Mouse (Mus musculus) limb, embryonic 15.5 days (tissue): ENCODE results near the gene Pacsin2. TPM values are rescaled to one million over a fixed set of nuclear protein-coding genes. Genes with fewer than 3 reads are reported as not detected.
"Not testable (repeated sequence)": the region's sequence is repeated elsewhere in the genome, so short reads cannot be mapped to it uniquely, and the experiment has no call there.

ENCODE experiments used
- ATAC-seq: fragments of 200-750 bp; cut with Nextera tagmentation; 2 replicates; pipeline ENCODE4 v1.8.0; 2017; ENCODE audit warnings: low read depth, moderate TSS enrichment; ENCODE audit not compliant: insufficient number of reproducible peaks, low FRiP score, low TSS enrichment
- H3K27ac ChIP-seq: fragments of 300-500 bp; sonication (generic); 2 replicates; pipeline ENCODE4 v1.5.1; 2015; ENCODE audit warnings: moderate library complexity, mild to moderate bottlenecking, inconsistent platforms
- H3K27me3 ChIP-seq: fragments of 300-500 bp; sonication (generic); 2 replicates; pipeline ENCODE4 v1.6.1; 2015; ENCODE audit warnings: inconsistent platforms
- H3K36me3 ChIP-seq: fragments of 300-500 bp; sonication (generic); 2 replicates; pipeline ENCODE4 v1.6.1; 2015; ENCODE audit warnings: inconsistent platforms
- H3K4me1 ChIP-seq: fragments of 300-500 bp; sonication (generic); 2 replicates; pipeline ENCODE4 v1.6.1; 2015; ENCODE audit warnings: inconsistent platforms
- H3K4me2 ChIP-seq: fragments of 300-500 bp; sonication (generic); 2 replicates; pipeline ENCODE4 v1.6.1; 2015; ENCODE audit warnings: mild to moderate bottlenecking, inconsistent platforms
- H3K4me3 ChIP-seq: fragments of 300-500 bp; sonication (generic); 2 replicates; pipeline ENCODE4 v1.5.1; 2015; ENCODE audit warnings: mild to moderate bottlenecking, inconsistent platforms
- H3K9ac ChIP-seq: fragments of 300-500 bp; sonication (generic); 2 replicates; pipeline ENCODE4 v1.6.1; 2015; ENCODE audit warnings: inconsistent platforms
- H3K9me3 ChIP-seq: fragments of 300-500 bp; sonication (generic); 2 replicates; pipeline ENCODE4 v1.6.1; 2016; ENCODE audit warnings: inconsistent platforms
- WGBS: fragments of 180-500 bp; shearing (Covaris S2); methylation state at CpG from one replicate; pipeline ENCODE4 v1.1.7; 2015; 5-methylcytosine and 5-hydroxymethylcytosine counted together
- polyA plus RNA-seq: library from polyadenylated mRNA; unstranded; fragments of >200 nt; fragmentation: Nextera tagmentation; extraction: Ambion mirVana; gene quantifications from 2 replicates; pipeline ENCODE4 v1.2.1, GENCODE M21; 2015

Gene Pacsin2
- 57.2 and 65.8 TPM in 2 replicates for polyA plus RNA-seq

DNA sequence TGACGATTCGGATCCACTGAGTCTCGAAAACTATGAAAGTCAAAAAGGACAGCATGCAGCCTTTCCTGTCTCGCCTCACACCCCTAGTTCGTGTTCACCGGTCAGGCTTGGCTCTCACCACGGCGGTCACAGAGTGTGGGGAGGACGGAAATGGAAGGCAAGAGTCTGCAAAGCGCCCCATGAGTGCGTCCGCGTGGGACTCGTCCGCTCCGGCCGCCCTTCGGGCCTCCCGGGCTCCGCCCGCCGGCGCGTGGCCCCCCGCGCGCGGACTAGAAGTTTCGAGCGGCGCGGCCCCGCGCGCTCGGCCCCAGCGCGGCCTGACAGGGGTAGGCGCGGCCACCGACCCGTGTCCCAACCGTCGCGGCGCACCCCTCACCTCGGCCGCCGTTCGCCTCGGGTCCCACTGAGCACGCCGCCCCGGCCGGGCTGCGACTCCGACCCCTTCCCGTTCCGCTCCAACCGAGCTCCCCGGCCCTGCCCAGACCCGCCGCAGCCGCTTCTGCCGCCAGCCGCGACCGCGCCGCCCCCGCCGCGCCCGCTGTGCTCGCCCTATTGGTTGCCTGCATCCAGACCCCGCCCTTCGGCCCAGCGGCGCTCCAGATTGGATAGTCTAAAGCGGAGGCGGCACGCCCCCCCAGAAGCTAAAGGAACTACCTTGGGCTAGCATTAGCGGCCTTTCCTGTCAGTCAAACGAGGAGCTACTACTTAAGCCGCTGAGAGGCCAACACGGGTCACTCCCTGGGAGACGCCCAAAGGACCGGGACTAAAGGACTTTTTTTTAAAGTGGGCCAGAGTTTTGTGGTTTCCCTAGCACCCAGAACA is at the start of gene Pacsin2:
Gene Pacsin2 (minus strand): TSS at position 524 of the 822 bp plus-strand sequence.
- peaks cover 13% of the 10 kb centered on the region for H3K4me1 ChIP-seq
- no peaks in the 10 kb centered on the region for H3K9me3 ChIP-seq
- H3K4me2 ChIP-seq: peak within 1 kb of the TSS; percentile 81
- H3K4me3 ChIP-seq: peak within 1 kb of the TSS; percentile 79
- ATAC-seq: peak; percentile 97
- H3K27ac ChIP-seq: peak within 1 kb of the TSS; percentile 87
- H3K36me3 ChIP-seq: no peaks in the 10 kb centered on the region
- peak within 1 kb of the TSS; percentile 74 for H3K9ac ChIP-seq
- H3K27me3 ChIP-seq: no peaks in the 10 kb centered on the region
- WGBS: under 1% methylated on average over 74 of the region's 88 CpGs

DNA sequence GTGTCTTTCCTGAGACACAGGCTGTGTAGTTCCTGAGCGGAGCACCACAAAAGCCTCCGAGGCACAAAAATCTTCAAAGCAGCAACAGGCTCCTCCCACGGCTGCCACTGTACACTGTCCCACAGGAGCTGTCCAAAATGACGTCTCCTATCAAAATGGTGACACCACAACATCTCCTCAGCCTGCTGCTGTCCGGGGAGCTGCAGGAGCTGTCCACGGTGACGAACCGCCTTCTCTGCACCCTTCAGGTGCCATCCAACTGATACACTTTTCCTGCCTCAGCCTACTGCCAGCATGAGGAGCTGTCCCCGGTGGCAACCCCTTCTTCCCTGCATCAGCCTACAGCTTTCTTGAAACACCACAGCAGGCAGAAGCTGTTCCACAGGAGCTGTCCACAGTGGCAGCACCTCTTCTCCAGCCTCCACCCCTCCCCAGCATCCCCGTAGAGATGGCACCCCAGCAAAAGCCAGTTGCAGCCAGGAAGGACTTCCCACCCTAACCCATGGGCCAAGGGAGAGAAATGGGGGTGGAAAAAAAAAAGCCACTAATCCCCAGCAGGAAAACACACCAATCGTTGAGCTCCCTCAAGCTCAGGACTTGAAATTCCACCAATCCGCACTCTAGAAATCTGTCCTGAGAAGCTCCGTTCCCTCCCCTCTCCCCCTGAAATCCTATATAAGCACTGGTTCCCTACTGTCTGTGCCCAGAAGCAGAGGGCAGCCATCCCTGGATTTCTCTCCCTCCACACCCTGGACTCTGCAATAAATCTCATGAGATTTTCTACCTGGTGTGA is 48.3 kb upstream of the Pacsin2 start:
- Histone ChIP-seq H3K9ac (no peak overlapping the region), H3K36me3 (no peaks in the 10 kb centered on the region), H3K4me3 (no peak overlapping the region), H3K4me1 (0 out of 2 replicates have a peak, but pooled peaks cover 14% of the 10 kb centered on the region), H3K27me3 (no peaks in the 10 kb centered on the region; the same call in 1 of the 2 replicates), H3K9me3 (no peaks in the 10 kb centered on the region), H3K27ac (no peak overlapping the region), H3K4me2 (no peak overlapping the region)
- ATAC-seq: no peak
- 68% methylated on average over 13 of the region's 13 CpGs for WGBS

GRCm38 (mm10) chr15:83510805-83511405 is 46.5 kb upstream of the Pacsin2 start, which contains the start of gene Ttll1:
Gene Ttll1 (minus strand): TSS chr15:83510893.
- Histone ChIP-seq H3K4me1 (0 out of 2 replicates have a peak, but pooled peaks cover 14% of the 10 kb centered on the region), H3K9me3 (no peaks in the 10 kb centered on the region), H3K27me3 (no peaks in the 10 kb centered on the region; the same call in 1 of the 2 replicates), H3K4me3 (peak within 1 kb of the TSS; percentile 52), H3K27ac (peak within 1 kb of the TSS; percentile 23; the same call in 1 of the 2 replicates), H3K9ac (peak within 1 kb of the TSS; percentile 14; the same call in 1 of the 2 replicates), H3K4me2 (peak within 1 kb of the TSS; percentile 70), H3K36me3 (no peaks in the 10 kb centered on the region)
- peak; percentile 89 for ATAC-seq
- WGBS: 11% methylated on average over 41 of the region's 41 CpGs

DNA sequence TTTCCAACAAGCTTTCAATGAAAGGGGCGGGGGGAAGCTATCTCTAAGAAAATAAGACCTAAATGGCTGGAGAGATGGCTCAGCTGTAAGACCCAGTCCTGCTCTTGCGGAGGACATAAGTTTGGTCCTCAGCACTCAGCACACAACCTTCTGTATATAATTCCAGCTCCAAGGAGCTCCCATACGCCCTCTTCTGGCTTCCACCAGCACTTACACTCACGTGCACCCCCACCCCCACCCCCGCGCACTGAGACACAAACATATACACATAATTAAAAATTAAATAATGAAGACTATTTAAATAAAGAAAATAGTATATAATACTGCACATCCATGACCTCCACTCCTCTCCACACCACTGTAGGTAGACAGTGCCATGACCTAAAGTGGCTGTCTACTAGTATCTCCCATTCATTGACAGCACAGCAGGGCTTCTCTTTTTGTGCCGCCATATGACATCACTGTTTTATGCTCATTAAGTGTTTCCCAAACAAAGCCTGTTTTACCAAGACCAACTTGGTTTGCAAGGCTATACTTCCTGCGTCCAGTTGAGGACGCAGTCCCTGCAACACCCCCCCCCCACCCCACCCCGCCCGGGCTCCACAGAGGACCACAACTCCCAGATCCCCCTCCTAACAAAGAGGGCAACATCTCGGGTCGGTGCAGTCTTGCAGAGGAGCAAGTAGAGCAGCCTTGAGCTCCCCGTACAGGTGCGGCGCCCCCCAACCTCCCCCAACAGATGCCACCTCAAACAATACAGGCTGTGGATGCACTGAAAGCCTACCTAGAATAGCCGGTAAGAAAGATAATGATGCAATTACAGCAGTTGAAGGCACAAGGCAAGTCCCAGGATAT is 45.8 kb upstream of the Pacsin2 start:
- H3K27me3 ChIP-seq: no peaks in the 10 kb centered on the region; the same call in 1 of the 2 replicates
- ATAC-seq: 0 out of 2 replicates have a peak, but pooled peaks have one; percentile 36

GRCm38 (mm10) chr15:83501483-83501882 is 37.1 kb upstream of the Pacsin2 start:
- H3K27ac ChIP-seq, H3K27me3 ChIP-seq, H3K9me3 ChIP-seq, H3K4me1 ChIP-seq, H3K9ac ChIP-seq, ATAC-seq, H3K4me3 ChIP-seq, H3K4me2 ChIP-seq: not testable (repeated sequence)
- 68% methylated on average over 6 of the region's 6 CpGs for WGBS
- peaks cover 34% of the 10 kb centered on the region for H3K36me3 ChIP-seq

More for the DNA sequence above, 45.8 kb upstream of the Pacsin2 start:
- peak overlapping the region; percentile 23; the same call in 1 of the 2 replicates for H3K27ac ChIP-seq
- H3K4me1 ChIP-seq: 0 out of 2 replicates have a peak, but pooled peaks cover 14% of the 10 kb centered on the region
- peak overlapping the region; percentile 14; the same call in 1 of the 2 replicates for H3K9ac ChIP-seq
- peak overlapping the region; percentile 70 for H3K4me2 ChIP-seq
- peak overlapping the region; percentile 52 for H3K4me3 ChIP-seq
- no peaks in the 10 kb centered on the region for H3K9me3 ChIP-seq
- WGBS: 27% methylated on average over 17 of the region's 17 CpGs
- no peaks in the 10 kb centered on the region; the same call in 1 of the 2 replicates for H3K36me3 ChIP-seq

DNA sequence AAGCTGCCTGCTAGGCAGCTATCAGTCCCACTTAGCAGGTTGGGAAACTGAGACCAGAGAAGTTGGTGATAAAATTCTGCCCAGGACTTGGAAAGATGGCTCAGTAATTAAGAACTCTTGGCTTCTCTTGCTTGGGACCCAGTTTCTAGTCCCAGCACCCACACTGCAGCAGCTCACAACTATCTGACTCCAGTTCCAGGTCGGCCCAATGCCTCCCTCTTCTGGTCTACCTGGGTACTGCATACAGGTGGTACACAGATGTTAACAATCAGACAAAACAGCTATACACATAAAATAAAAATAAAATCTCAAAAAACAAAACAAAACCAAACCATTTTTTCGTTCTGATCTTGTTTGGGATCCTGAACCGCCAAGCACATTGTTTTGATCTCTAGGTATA is 35.9 kb upstream of the Pacsin2 start:
- H3K27me3 ChIP-seq: no peaks in the 10 kb centered on the region
- H3K4me2 ChIP-seq: no peak overlapping the region
- peaks cover 39% of the 10 kb centered on the region for H3K36me3 ChIP-seq
- H3K9ac ChIP-seq: no peak overlapping the region
- no peak overlapping the region for H3K4me3 ChIP-seq
- H3K27ac ChIP-seq: no peak overlapping the region
- H3K9me3 ChIP-seq: no peaks in the 10 kb centered on the region
- no peaks in the 10 kb centered on the region for H3K4me1 ChIP-seq
- WGBS: 64% methylated on average over 3 of the region's 3 CpGs
- ATAC-seq: no peak

DNA sequence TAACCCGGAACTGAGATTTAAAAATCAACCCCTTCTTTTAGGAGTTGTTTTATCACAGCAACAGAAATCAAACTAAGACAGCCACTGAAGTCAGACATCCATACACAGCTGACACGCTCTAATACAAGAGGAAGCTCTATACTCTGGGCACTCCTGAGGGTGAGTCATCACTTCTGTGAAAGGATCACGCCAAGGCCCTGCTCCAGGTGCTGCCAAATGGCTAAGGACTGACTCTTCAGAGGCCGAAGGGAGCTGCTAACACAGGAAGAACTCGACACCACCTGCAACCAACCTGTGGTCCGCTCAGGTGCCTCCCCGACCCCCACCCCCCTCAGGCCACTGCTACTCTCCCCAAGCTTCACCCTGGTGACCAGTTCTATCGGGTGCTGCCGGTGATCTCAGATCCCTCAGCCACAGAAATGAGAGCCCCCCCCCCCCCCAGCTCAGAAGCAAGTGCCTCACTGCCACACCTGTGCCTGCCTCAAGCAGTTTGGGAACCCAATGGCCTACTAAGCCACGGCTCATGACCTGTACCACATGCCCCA is 34.9 kb upstream of the Pacsin2 start:
- Histone ChIP-seq H3K9ac (no peak overlapping the region), H3K4me2 (no peak overlapping the region), H3K27ac (no peak overlapping the region), H3K4me1 (no peaks in the 10 kb centered on the region), H3K36me3 (peaks cover 43% of the 10 kb centered on the region), H3K4me3 (no peak overlapping the region), H3K9me3 (no peaks in the 10 kb centered on the region), H3K27me3 (no peaks in the 10 kb centered on the region)
- 80% methylated on average over 8 of the region's 10 CpGs for WGBS
- ATAC-seq: no peak

DNA sequence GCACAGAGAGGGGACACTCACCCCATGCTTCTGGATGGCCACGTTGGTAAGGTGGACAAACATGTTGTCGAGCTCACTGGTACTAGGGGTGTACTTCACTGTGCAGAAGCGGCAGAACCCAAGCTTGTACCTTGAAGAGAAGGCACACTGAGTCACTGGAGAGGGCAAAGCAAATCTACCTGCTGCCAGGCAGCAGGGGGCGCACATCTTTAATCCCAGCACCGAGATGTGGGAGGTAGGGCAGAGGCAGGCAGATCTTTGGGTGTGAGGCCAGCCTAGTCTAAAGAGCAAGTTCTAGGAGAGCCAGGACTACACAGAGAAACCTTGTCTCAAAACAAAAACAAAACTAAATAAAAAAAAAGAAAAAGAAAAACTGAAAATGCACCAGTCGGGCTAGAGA is 32.9 kb upstream of the Pacsin2 start:
- no peak overlapping the region for H3K4me2 ChIP-seq
- no peak overlapping the region for H3K27ac ChIP-seq
- H3K9me3 ChIP-seq: no peaks in the 10 kb centered on the region
- WGBS: 91% methylated on average over 6 of the region's 6 CpGs
- peaks cover 51% of the 10 kb centered on the region for H3K36me3 ChIP-seq
- ATAC-seq: no peak
- H3K9ac ChIP-seq: no peak overlapping the region
- H3K4me1 ChIP-seq: no peaks in the 10 kb centered on the region
- H3K27me3 ChIP-seq: no peaks in the 10 kb centered on the region
- H3K4me3 ChIP-seq: no peak overlapping the region

DNA sequence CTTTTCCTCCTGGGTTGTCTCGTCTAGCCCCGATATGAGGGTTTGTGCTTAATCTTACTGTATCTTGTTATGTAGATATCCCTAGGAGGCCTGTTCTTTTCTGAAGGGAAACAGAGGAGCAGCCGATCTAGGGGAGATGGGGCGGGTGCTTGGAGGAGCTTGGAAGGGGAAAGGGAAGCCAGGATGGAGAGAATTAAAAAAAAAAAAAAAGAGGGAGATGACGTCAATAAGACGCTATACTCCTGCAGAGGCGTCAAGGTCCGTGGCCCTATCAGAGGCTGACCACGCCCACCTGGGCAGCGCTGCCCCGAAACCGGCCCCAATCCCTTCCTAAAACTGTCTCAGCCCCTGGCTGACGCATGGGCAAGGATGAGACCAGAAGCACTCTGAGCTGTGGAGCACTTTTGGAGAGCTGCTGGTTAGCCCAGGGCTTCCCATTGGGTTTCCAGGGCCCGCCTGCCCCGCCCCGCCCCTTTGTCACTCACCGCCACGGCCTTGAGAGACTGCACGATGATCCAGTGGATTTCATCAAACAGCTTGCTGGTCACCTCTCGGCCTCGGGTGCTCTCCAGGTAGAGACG is 31.5 kb upstream of the Pacsin2 start:
- H3K4me1 ChIP-seq: no peaks in the 10 kb centered on the region
- no peak overlapping the region for H3K9ac ChIP-seq
- H3K27me3 ChIP-seq: no peaks in the 10 kb centered on the region
- no peak overlapping the region for H3K4me3 ChIP-seq
- ATAC-seq: no peak
- H3K36me3 ChIP-seq: peaks cover 56% of the 10 kb centered on the region
- no peaks in the 10 kb centered on the region for H3K9me3 ChIP-seq
- H3K27ac ChIP-seq: no peak overlapping the region
- H3K4me2 ChIP-seq: no peak overlapping the region
- WGBS: 73% methylated on average over 22 of the region's 22 CpGs

- 88% methylated on average over 3 of the region's 3 CpGs for WGBS
- H3K27me3 ChIP-seq: no peaks in the 10 kb centered on the region
- H3K36me3 ChIP-seq: peaks cover 54% of the 10 kb centered on the region
These were observed 30.8 kb upstream of the Pacsin2 start for GRCm38 (mm10) chr15:83495195-83495594.

More at GRCm38 (mm10) chr15:83495195-83495594, 30.8 kb upstream of the Pacsin2 start:
- Histone ChIP-seq H3K4me1 (no peaks in the 10 kb centered on the region), H3K4me2 (no peak overlapping the region), H3K9me3 (no peaks in the 10 kb centered on the region), H3K9ac (no peak overlapping the region), H3K4me3 (no peak overlapping the region), H3K27ac (no peak overlapping the region)
- no peak for ATAC-seq
